Mouse (Mus musculus) lung, postnatal 0 days (tissue): ENCODE measurements around the gene Prkcg. TPM values are rescaled to one million over a fixed set of nuclear protein-coding genes. Genes with fewer than 3 reads are reported as not detected.
"Not testable (repeated sequence)": the region's sequence is repeated elsewhere in the genome, so short reads cannot be mapped to it uniquely, and the experiment has no call there.

Source experiments
- ATAC-seq: fragments of 200-750 bp; cut with Nextera tagmentation; 2 replicates; pipeline ENCODE4 v1.8.0; 2017; ENCODE audit warnings: moderate library complexity
- DNase-seq: peaks from one replicate; pipeline ENCODE4 v3.0.0-alpha.2; 2016; ENCODE audit warnings: low spot score
- H3K27ac ChIP-seq: fragments of 300-500 bp; sonication (generic); 2 replicates; pipeline ENCODE4 v1.5.1; 2014; ENCODE audit warnings: antibody characterized with exemption, mild to moderate bottlenecking, low read length, mixed read lengths
- H3K27me3 ChIP-seq: fragments of 300-500 bp; sonication (generic); replicated peaks from 2 replicates; pipeline ENCODE4 v1.6.1; 2014; ENCODE audit warnings: low read length, mixed read lengths; ENCODE audit not compliant: insufficient read depth
- H3K36me3 ChIP-seq: fragments of 300-500 bp; sonication (generic); 2 replicates; pipeline ENCODE4 v1.6.1; 2014; ENCODE audit warnings: low read length, mixed read lengths; ENCODE audit not compliant: insufficient read depth
- H3K4me1 ChIP-seq: fragments of 300-500 bp; sonication (generic); 2 replicates; pipeline ENCODE4 v1.6.1; 2014; ENCODE audit warnings: antibody characterized with exemption, low read depth, low read length, mixed read lengths; ENCODE audit not compliant: insufficient read depth
- H3K4me2 ChIP-seq: fragments of 300-500 bp; sonication (generic); replicated peaks from 2 replicates; pipeline ENCODE4 v1.6.1; 2014; ENCODE audit warnings: low read depth, mild to moderate bottlenecking, low read length, moderate library complexity, mixed read lengths
- H3K4me3 ChIP-seq: fragments of 300-500 bp; sonication (generic); 2 replicates; pipeline ENCODE4 v1.5.1; 2014; ENCODE audit warnings: low read depth, low read length
- H3K9ac ChIP-seq: fragments of 300-500 bp; sonication (generic); replicated peaks from 2 replicates; pipeline ENCODE4 v1.6.1; 2014; ENCODE audit warnings: low read depth, mild to moderate bottlenecking
- H3K9me3 ChIP-seq: fragments of 300-500 bp; sonication (generic); 2 replicates; pipeline ENCODE4 v1.6.1; 2016; ENCODE audit warnings: low read length, mixed read lengths
- CTCF ChIP-seq: IDR thresholded peaks from 2 replicates; pipeline ENCODE4 v1.5.1; 2016; ENCODE audit warnings: antibody characterized with exemption, mild to moderate bottlenecking
- EP300 ChIP-seq: IDR thresholded peaks from 2 replicates; pipeline ENCODE4 v1.6.1; 2016; ENCODE audit warnings: antibody characterized with exemption, mild to moderate bottlenecking, control low read depth
- WGBS: fragments of 180-500 bp; shearing (Covaris S2); extraction: QIAGEN DNeasy Blood & Tissue Kit; methylation state at CpG from one replicate; pipeline ENCODE4 v1.1.7; 2014; 5-methylcytosine and 5-hydroxymethylcytosine counted together
- polyA plus RNA-seq: library from polyadenylated mRNA; unstranded; fragments of >200 nt; fragmentation: Nextera tagmentation; extraction: Ambion mirVana; gene quantifications from 2 replicates; pipeline ENCODE4 v1.2.1, GENCODE M21; 2015

Prkcg gene
- polyA plus RNA-seq, 1 experiment from 2014 or later = 0.58 TPM

- no peak for ATAC-seq
- no peaks in the 10 kb centered on the region for H3K9me3 ChIP-seq
- 0 out of 2 replicates have a peak overlapping the region, but pooled peaks have one; percentile 7 for H3K27ac ChIP-seq
- H3K4me3 ChIP-seq = no peak overlapping the region
- H3K4me2 ChIP-seq = no peak overlapping the region
- DNase-seq = peak; percentile 68
- no peak overlapping the region for H3K9ac ChIP-seq
- H3K4me1 ChIP-seq = peaks cover 10% of the 10 kb centered on the region
- H3K27me3 ChIP-seq = no peaks in the 10 kb centered on the region
- no peaks in the 10 kb centered on the region for H3K36me3 ChIP-seq
- no peak for TF ChIP-seq CTCF
- TF ChIP-seq EP300 = no peak
- 36% methylated on average over 7 of the region's 7 CpGs for WGBS
Observed at GRCm38 (mm10) chr7:3287186-3287585, 1.8 kb upstream of the Prkcg start.

- peak overlapping the region; percentile 82 for H3K9ac ChIP-seq
- H3K4me1 ChIP-seq = peaks cover 21% of the 10 kb centered on the region
- H3K27me3 ChIP-seq = no peaks in the 10 kb centered on the region
- 2% methylated on average over 17 of the region's 18 CpGs for WGBS
- peak overlapping the region; percentile 64 for H3K4me2 ChIP-seq
- peak overlapping the region; percentile 97 for H3K27ac ChIP-seq
- TF ChIP-seq EP300 (peak; percentile 64; the same call in 1 of the 2 replicates), CTCF (no peak)
- H3K36me3 ChIP-seq = 0 out of 2 replicates have a peak, but pooled peaks cover 7% of the 10 kb centered on the region
- peak overlapping the region; percentile 68 for H3K4me3 ChIP-seq
- no peaks in the 10 kb centered on the region for H3K9me3 ChIP-seq
- ATAC-seq (peak; percentile 85), DNase-seq (peak; percentile 98)
Observed at GRCm38 (mm10) chr7:3290257-3291033, 1.5 kb downstream of the Prkcg start.

- Histone ChIP-seq H3K9me3 (no peaks in the 10 kb centered on the region), H3K27ac (peak overlapping the region; percentile 97), H3K27me3 (no peaks in the 10 kb centered on the region), H3K4me3 (peak overlapping the region; percentile 68), H3K36me3 (peaks cover 10% of the 10 kb centered on the region; the same call in 1 of the 2 replicates), H3K9ac (peak overlapping the region; percentile 82), H3K4me2 (peak overlapping the region; percentile 64), H3K4me1 (peaks cover 21% of the 10 kb centered on the region)
- TF ChIP-seq EP300 (peak; percentile 59), CTCF (no peak)
- ATAC-seq (peak; percentile 43), DNase-seq (peak; percentile 90)
- 22% methylated on average over 5 of the region's 6 CpGs for WGBS
Observed at GRCm38 (mm10) chr7:3291197-3291596, 2.2 kb downstream of the Prkcg start.

GRCm38 (mm10) chr7:3291764-3292163 is 2.8 kb downstream of the Prkcg start:
- H3K9ac ChIP-seq = peak overlapping the region; percentile 82
- ATAC-seq (no peak), DNase-seq (peak; percentile 27)
- TF ChIP-seq EP300 = no peak
- no peak for TF ChIP-seq CTCF
- H3K9me3 ChIP-seq = no peaks in the 10 kb centered on the region
- H3K27ac ChIP-seq = peak overlapping the region; percentile 97
- H3K4me3 ChIP-seq = peak overlapping the region; percentile 68
- peak overlapping the region; percentile 64 for H3K4me2 ChIP-seq
- peaks cover 16% of the 10 kb centered on the region; the same call in 1 of the 2 replicates for H3K36me3 ChIP-seq
- no peaks in the 10 kb centered on the region for H3K27me3 ChIP-seq
- 55% methylated on average over 3 of the region's 3 CpGs for WGBS
- H3K4me1 ChIP-seq = peaks cover 21% of the 10 kb centered on the region

GRCm38 (mm10) chr7:3292271-3292670 is 3.3 kb downstream of the Prkcg start:
- H3K27me3 ChIP-seq, DNase-seq, H3K9me3 ChIP-seq, ATAC-seq: not testable (repeated sequence)
- Histone ChIP-seq H3K36me3 (peaks cover 21% of the 10 kb centered on the region), H3K9ac (peak overlapping the region; percentile 82), H3K4me2 (peak overlapping the region; percentile 64), H3K4me3 (peak overlapping the region; percentile 68), H3K27ac (peak overlapping the region; percentile 97), H3K4me1 (peaks cover 21% of the 10 kb centered on the region)
- 45% methylated on average over 10 of the region's 12 CpGs for WGBS

- peak overlapping the region; percentile 97 for H3K27ac ChIP-seq
- peak overlapping the region; percentile 64 for H3K4me2 ChIP-seq
- peak; percentile 50 for TF ChIP-seq CTCF
- peak; percentile 78; the same call in 1 of the 2 replicates for TF ChIP-seq EP300
- H3K4me3 ChIP-seq = peak overlapping the region; percentile 68
- no peaks in the 10 kb centered on the region for H3K9me3 ChIP-seq
- H3K36me3 ChIP-seq = peaks cover 26% of the 10 kb centered on the region
- H3K27me3 ChIP-seq = no peaks in the 10 kb centered on the region
- DNase-seq = peak; percentile 99
- 3% methylated on average over 13 of the region's 14 CpGs for WGBS
- ATAC-seq = peak; percentile 87
- H3K9ac ChIP-seq = peak overlapping the region; percentile 24
- H3K4me1 ChIP-seq = peaks cover 21% of the 10 kb centered on the region
Observed at GRCm38 (mm10) chr7:3292791-3293190, 3.8 kb downstream of the Prkcg start.
